Mouse (Mus musculus) adrenal gland, postnatal 10 days (tissue): ENCODE data around the gene Mdn1. TPM values are rescaled to one million over a fixed set of nuclear protein-coding genes. Genes with fewer than 3 reads are reported as not detected.

ENCODE experiments used
- DNase-seq: peaks from one replicate; pipeline ENCODE4 v3.0.0; 2021; ENCODE audit warnings: mixed read lengths
- total RNA-seq, 2 experiments: library from RNA; stranded (reverse); gene quantifications; 2 replicates each; pipeline ENCODE4 v1.2.3; 2021

The Mdn1 gene
- total RNA-seq, 2 experiments from 2014 or later = 20.8 to 28.2 TPM

DNA sequence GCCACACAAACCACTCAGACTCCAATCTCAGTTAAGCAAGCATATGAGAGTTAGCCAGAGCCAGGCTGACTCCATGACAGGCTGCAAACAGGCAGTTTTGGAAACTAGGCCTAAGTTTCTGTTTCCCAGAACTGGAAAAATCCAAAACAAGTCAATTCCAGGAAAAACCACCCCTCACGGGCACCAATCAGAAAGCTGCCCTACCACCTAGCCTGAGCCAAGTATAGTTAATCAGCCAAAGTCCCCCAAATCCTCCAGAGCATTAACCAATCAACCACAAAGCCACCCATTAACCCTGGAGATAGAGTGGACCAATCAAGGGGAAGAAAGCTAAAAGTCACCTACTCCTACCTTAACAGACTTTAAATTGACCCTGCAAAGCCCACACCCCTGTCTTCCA lies 130.2 kb downstream of the Mdn1 start:
- DNase-seq = no peak

- no peak for DNase-seq
These were observed 132.1 kb downstream of the Mdn1 start for GRCm38 (mm10) chr4:32789020-32789419.

- no peak for DNase-seq
These were observed 142.1 kb downstream of the Mdn1 start for GRCm38 (mm10) chr4:32798976-32799375.

DNA sequence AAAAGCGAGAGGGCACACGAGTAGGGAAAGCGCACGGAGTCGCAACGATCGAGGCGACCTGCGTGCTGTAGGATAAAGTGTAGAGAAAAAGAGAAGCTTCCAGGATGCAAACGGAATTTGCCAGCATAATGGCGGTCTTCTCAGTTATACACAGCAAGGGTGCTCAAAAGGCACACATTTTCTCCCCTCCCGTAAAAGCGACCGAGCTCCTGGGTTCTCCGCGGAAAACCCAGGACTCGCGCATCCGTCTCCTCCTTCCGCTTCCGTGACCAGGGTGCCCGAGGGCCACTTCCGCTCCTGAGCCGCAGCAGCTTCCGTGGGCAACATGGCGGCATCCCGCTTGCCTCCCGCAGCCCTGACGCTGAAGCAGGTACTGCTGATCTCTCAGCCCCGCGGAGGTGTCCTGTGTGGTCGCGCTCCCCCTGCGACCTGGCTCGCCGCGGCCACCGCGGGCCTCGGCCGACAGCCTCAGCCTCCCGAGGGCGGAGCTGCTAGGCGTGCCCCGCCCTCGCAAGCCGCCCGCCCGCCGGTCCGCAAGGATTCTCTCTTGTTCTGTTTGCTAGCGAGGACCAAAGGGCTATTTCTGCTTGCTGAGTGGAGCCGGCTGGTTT lies 143.2 kb downstream of the Mdn1 start, which contains the start of gene Lyrm2:
Lyrm2 (plus strand) TSS at position 288 of the 611 bp plus-strand sequence.
- DNase-seq = peak; percentile 87

DNA sequence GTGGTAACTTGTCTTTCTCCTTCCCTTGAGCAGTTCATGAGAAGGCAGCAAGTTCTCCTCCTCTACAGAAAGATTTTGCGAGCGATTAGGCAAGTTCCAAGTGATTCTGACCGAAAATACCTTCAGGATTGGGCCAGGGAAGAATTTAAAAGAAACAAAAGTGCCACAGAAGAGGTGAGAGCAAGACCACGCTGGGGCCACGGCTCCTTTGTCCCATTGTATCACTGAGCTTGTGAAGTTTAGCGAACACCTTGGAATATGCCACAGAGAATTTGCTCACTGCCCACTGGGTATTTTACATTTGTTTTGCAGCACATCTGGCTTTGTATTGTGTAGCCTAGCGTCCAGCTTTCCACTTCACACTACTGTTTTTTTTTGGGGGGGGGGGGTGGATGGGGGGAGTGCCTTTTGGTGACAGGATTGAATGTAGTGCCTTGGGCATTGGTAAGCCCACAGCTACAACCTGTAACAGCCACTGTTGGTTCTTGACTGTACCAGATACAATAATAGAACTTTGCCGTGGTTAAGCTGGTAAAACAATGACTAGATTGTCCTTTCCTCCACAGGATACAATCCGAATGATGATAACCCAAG lies 143.8 kb downstream of the Mdn1 start:
- no peak for DNase-seq

DNA sequence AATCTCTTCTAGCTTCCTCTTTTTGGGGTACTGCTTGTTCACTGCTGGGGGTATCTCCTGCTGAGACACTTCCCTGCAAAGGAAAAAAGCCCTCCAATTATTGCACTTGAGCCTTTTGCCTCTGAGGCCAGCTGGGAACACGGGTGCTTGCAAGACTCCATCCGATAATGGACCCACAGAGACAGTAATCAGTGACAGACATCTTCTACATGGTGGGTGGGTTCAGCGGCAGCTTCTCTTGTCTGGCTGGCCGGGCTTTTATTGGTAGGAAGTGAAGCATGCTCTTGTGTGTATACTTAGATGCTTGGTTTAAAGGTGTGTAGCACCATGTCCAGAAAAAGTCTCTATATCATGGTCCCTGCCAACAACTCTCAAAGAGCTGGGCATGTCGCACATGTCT lies 160.6 kb downstream of the Mdn1 start:
- DNase-seq = no peak

GRCm38 (mm10) chr4:32820676-32821075 lies 163.8 kb downstream of the Mdn1 start:
- no peak for DNase-seq

DNA sequence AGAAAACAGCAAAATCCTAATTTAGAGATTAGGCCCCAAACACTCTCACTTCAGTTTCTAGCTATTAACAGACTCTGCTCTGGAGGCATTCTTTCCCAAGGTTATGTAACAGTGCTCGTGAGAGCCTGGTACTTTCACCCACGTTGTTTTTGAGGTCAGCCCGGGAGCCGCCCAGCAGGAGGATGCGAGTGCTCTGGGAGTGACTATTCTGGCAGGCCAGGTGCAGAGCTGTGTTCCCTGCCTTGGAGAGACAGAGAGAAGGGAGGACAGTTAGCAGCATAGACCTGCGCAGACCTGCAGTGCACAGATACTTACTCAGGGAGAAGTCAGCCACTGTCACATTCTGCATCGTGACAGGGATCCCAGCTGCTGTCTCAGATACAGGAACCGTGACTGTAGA lies 167.3 kb downstream of the Mdn1 start:
- DNase-seq = no peak

Other genes with a start within 250 kb of the Mdn1 start
- gene Gja10, start 54.4 kb upstream of the Mdn1 start, total RNA-seq = under 1 TPM in 1 of 2 experiments, not detected in 1; 0.12 TPM
- 10 to 100 TPM in 1 of 2 experiments, 1 to 10 TPM in 1; 9.8 to 11.8 TPM for gene Casp8ap2, start 41.7 kb upstream of the Mdn1 start, total RNA-seq
- gene Lyrm2, start 143.1 kb downstream of the Mdn1 start, total RNA-seq = 10 to 100 TPM; 47.8 to 52.8 TPM